Mouse (Mus musculus) c-Kit-positive CD71-positive TER-119-positive erythroid progenitor cells, embryonic 14.5 days (primary cell): Measurements from ENCODE around the gene Ubr7.

ENCODE experiments used
- DNase-seq: peaks from one replicate; pipeline ENCODE4 v3.0.0-alpha.2; 2013; ENCODE audit warnings: low spot score

Ubr7 gene

DNA sequence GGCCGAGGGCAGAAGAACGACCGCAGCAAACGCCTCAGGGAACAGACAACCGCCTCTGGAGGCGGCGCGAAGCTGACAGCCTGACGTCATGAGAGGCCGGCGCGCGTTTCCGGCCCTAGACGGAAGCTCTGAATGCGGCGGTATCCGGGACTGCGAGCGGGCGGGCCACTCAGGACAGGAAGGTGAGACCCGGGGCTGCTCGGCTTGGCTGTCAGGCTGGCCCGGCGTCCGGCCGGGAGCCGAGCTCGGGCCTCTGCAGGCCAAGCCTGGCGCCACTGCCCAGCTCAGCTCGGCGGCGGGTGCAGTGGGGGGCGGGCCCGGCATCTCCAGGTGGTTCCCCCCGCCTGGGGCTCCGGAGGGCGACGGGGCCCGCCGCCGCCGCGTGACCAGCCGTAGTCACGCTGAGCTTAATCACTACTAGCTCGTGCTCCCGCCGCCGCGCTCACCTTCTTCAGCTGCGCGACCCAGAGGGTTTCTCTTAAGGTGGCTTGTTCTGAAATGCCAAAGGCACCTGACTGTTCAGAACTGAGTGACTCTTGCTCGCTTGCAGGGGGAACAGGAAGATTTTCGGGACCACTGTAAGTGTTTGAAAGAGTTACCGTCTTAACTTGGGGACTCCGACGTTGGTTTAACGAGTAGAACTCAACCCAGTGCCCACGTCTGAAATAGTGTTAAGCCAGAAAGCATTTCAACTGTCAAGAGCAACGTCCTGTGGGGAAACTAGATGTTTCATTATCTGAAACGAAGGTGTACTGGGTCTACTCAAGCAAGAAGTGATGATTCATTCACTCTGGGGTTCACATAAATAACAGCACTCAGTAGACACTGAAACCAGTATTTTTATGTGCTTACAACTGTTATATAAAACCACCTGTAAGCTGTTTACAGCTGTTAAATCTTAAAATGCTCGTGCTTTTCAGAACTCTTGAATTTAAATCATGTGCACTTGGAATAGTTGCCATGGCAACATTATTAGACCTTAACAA lies 13.9 kb upstream of the Ubr7 start, which contains the start of the genes Moap1 and Tmem251:
Gene Moap1 (minus strand): TSS at position 73 of the 986 bp plus-strand sequence.
Gene Tmem251 (plus strand): TSS at position 174 of the 986 bp plus-strand sequence.
- peak; percentile 85 for DNase-seq

- DNase-seq = no peak
These were observed 12.9 kb upstream of the Ubr7 start for GRCm38 (mm10) chr12:102744839-102745238.

- DNase-seq = no peak
These were observed 9.5 kb upstream of the Ubr7 start for GRCm38 (mm10) chr12:102748256-102748655.

- peak; percentile 65 for DNase-seq
These were observed 1.5 kb upstream of the Ubr7 start for GRCm38 (mm10) chr12:102756304-102756703.

GRCm38 (mm10) chr12:102757055-102757688 lies 595 bp upstream of the Ubr7 start:
- peak; percentile 32 for DNase-seq

DNA sequence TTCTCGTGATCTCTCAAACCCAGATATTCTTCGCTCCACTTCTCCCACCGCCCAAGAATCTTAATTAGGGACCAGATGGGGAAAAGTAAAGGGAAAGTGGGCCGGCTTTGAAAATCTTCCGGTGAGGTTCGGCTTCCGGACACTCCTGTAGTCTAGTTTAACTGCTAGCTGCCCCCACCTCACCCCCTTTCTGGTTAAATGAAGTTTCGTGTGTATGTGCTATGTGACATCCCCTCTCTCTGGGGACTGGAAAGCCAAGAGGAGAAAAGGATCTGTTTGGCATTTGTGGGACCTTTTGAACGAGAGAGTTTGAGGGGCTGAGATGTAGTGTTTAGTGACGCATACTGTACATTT lies 613 bp downstream of the Ubr7 start, which contains the start of gene Gm20604:
Gene Gm20604 (minus strand): TSS at position 270 of the 354 bp plus-strand sequence.
- peak; percentile 24 for DNase-seq

- DNase-seq = no peak
These were observed 1.2 kb downstream of the Ubr7 start for GRCm38 (mm10) chr12:102758936-102759335.

DNA sequence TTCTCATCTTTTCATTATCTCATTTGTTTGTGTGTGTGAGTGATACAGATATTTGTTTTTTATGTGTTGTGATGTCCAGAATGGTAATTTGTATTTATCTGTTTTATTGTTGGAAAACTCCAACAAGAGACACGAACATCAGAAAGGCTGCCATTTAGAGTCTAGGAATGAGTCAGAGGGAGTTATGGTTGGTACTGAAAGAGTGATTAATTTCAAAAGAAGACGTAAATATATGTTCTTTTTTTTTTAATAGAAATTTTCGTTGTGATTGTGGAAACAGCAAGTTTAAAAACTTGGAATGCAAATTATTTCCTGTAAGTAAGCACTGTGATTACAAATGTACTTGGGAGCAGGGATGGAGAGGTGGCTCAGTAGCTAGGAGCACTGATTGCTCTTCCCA lies 3.9 kb downstream of the Ubr7 start:
- DNase-seq = no peak

DNA sequence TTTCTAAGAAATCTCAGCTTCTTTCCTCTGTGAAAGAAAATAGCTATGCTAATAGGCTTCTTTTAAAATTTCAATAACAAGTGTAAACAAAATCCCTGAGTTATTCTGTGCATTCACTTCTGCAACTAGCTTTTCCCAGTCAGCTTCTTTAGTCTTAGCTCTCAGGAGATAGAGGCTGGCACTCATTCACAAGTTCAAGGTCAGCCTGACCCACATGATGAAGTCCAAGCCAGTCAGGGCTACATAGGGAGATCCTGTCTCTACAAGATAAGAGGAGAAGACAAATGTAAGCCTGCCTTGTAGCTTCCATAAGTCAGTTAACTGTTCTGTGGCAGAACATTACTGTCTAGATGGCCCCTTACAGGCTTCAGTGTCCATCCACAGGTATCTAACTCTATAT lies 5.9 kb downstream of the Ubr7 start:
- no peak for DNase-seq

DNA sequence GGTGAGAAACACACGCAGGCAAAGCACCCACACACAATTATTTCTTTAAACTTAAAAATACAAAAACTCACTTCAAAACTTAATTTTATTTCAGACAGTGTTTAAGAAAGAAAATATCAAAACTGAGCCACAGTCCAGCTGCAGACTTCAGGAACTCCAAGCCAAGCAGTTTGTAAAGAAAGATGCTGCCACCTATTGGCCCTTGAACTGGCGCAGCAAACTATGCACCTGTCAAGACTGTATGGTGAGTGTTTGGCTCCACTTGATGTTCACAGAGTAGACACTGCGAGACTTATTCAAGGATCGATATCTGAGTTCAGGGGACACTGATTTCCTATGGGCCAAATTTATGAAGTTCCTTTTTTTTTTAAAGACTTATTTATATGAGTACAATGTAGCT lies 11.2 kb downstream of the Ubr7 start:
- no peak for DNase-seq

DNA sequence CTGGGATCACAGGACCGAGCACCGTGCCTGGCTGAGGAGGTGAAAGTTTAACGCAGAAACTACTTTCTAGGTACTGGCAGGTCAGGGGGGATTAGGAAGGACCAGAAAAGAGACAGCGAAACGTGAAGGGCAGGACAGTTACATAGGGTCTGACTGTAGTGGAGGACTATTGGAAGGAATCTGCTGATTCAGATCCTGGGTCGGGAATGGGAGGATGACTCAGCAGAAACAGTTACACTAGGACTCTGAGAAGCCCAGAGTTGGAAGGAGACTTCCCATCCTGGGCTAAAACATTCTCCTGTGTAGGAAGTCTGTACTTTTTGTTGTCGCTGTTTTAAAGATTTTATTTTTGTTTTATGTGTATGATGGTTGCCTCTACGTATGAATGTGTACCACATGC lies 13.8 kb downstream of the Ubr7 start:
- DNase-seq = no peak

DNA sequence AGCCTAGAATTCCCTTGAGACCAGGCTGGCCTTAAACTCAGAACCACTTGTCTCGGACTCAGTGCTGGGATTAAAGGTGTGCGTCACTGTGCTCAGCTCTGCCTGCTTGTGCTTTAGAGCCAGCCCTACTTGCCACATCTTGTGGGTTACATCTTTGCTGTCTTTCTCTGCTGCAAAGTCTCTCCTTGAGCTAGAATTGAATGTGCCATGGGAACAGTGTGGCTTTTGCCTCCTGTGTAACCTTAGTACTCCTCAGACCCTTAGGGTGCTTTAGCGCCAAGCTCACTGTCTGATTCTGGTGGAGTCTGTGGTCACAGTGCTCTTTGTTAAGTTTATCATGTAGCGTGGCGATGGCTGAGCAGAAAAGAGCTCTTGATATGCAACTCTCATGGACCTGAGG lies 14.9 kb downstream of the Ubr7 start:
- DNase-seq = no peak

- no peak for DNase-seq
These were observed 18.3 kb downstream of the Ubr7 start for GRCm38 (mm10) chr12:102776035-102776434.

DNA sequence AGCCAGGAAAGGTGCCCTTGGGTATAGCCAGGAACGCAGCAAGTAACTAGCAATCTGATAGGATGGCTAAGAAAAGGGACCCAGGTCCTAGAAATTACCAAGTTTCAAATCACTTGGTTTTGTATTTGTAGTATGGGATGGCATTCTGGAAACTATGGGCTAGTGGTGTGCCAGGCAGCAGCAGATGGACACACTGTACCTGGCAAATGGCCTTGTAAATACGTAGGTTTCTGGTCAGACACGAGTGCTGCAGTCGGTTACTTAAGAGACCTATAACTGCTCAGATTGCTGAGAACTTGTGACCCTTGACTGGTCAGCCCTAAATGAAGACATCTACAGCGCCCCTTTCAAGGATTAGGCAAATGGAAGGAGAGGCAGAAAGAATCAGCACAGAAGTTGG lies 20.4 kb downstream of the Ubr7 start:
- no peak for DNase-seq

DNA sequence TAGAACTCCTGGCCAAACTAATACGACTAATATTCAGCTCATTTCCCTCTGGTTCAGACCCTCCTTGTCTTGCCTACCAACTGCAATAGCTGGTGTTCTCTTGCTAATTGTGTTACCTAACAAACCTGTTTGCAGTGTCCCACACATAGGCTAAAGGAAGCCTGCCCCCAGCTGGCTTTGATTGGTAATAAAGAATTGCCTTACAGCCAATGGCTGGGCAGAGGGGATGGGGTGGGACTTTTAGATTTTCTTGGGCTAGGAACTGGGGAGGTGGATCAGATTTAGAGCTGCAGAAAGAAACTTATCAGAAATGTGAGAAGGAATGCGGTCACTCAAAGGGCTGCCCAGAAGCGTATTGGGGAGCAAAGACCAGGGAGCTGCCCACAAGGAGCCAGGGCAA lies 21.7 kb downstream of the Ubr7 start:
- DNase-seq = no peak

DNA sequence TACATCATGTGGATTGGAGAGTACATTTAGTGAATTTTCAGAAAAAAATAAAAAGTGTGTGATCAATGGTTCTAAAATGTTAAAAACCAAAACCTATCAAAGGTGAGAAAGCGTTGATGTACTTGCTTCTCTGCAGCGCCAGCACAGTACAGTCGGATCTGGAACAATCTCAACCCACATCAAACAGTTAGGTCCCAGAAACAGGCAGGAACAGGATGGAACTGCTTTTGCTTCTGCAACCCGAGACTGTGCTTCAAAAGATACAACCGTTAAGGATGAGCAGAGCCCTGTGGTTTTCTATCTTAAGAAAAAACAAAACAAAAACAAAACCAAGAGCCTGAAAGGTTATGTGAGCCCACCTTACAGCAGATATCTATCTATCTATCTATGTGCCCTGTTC lies 25.1 kb downstream of the Ubr7 start:
- DNase-seq = no peak

DNA sequence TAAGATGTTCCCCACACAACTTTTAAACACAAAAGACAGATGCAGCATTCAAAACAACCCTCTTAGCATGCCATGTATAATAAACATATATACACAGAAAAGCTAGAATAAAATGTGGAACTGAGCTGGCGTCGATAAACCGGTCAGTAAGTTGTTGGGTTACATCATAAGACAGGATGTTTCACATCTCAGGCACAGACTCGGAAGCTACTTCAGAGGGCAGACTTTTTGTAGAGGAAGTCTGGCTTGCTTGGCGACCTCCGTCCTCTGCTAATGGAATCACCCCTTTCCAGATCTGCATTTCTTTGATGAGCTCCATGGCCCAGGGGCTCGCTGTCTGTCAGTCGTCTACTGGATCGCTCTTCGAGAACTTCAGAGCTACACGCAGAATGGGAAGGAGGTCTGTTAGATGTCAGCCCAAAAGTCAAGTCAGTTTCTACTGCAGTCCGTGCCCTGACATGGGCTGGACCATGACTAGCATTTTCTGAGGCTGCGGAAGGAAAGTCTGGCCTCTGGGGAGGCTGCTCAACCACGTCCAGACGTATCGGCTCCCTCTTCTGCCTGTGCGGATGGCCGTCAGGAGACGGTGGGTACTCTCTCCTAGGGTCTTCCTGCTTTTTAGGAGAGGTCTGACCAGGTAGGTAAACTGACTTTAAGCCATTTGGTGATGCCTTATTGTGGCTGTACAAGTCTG lies 27.3 kb downstream of the Ubr7 start:
- DNase-seq = no peak

- no peak for DNase-seq
These were observed 27.8 kb downstream of the Ubr7 start for GRCm38 (mm10) chr12:102785593-102785985.

DNA sequence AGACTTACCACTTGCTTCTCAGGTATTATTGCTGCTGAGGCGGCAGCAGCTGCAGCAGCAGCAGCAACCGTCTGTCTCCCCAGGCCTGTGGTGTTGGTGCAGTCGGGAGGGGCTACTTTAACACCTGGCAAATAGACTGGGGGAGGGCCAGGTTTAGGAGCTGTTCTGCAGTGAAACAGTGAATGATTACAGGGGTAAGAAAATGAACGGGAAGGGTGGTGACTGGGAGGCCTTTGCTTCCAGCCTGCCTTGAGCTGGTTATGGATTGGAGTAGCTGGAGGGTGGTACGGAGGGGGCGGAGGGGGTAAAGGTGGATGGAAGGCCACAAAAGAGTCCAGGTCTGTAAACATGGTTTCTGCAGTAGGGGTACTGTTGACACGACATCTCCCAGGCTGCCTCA lies 30.2 kb downstream of the Ubr7 start:
- DNase-seq = no peak

- DNase-seq = no peak
These were observed 41.8 kb downstream of the Ubr7 start for GRCm38 (mm10) chr12:102799528-102799927.

DNA sequence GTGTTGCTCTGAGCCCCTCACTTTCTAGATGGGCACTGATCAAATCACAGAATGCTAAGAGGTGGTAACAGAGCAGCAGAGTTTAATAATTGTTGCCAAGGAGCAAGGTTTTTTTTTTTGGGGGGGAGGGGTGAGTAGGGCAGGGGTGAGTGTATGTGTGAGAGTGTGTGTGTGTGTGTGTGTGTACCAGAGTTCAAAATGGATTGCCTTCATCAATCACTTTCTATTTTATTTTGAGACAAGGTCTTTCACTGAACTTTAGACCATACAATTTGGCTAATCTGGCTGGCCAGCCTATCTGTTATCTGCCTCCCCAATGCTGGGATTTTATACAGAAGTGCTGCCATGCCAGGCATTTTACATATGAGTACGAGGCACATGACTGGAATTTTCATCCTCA lies 57.1 kb downstream of the Ubr7 start:
- DNase-seq = no peak

GRCm38 (mm10) chr12:102826399-102826798 lies 68.6 kb downstream of the Ubr7 start:
- no peak for DNase-seq

GRCm38 (mm10) chr12:102827119-102827518 lies 69.4 kb downstream of the Ubr7 start:
- no peak for DNase-seq
